Mouse (Mus musculus) neural tube, embryonic 14.5 days (tissue): ENCODE data around the gene Gm14214. TPM values are rescaled to one million over a fixed set of nuclear protein-coding genes. Genes with fewer than 3 reads are reported as not detected.

Experiments
- ATAC-seq: fragments of 200-750 bp; cut with Nextera tagmentation; 2 replicates; pipeline ENCODE4 v1.8.0; 2017; ENCODE audit warnings: low read depth, mild to moderate bottlenecking, moderate TSS enrichment, moderate library complexity
- H3K27ac ChIP-seq: fragments of 300-500 bp; sonication (generic); 2 replicates; pipeline ENCODE4 v1.5.1; 2014; ENCODE audit warnings: low read depth, mild to moderate bottlenecking, control low read depth, low read length, moderate library complexity, mixed read lengths
- H3K27me3 ChIP-seq: fragments of 300-500 bp; sonication (generic); 2 replicates; pipeline ENCODE4 v1.6.1; 2014; ENCODE audit warnings: low read length; ENCODE audit not compliant: control insufficient read depth, insufficient read depth
- H3K36me3 ChIP-seq: fragments of 300-500 bp; sonication (generic); 2 replicates; pipeline ENCODE4 v1.6.1; 2014; ENCODE audit warnings: low read length, mixed read lengths; ENCODE audit not compliant: control insufficient read depth, insufficient read depth
- H3K4me1 ChIP-seq: fragments of 300-500 bp; sonication (generic); 2 replicates; pipeline ENCODE4 v1.6.1; 2014; ENCODE audit warnings: low read length; ENCODE audit not compliant: control insufficient read depth, insufficient read depth
- H3K4me2 ChIP-seq: fragments of 300-500 bp; sonication (generic); 2 replicates; pipeline ENCODE4 v1.6.1; 2014; ENCODE audit warnings: mild to moderate bottlenecking, low read depth, low read length, control low read depth
- H3K4me3 ChIP-seq: fragments of 300-500 bp; sonication (generic); 2 replicates; pipeline ENCODE4 v1.5.1; 2014; ENCODE audit warnings: low read depth, low read length, control low read depth, mixed read lengths
- H3K9ac ChIP-seq: fragments of 300-500 bp; sonication (generic); replicated peaks from 2 replicates; pipeline ENCODE4 v1.6.1; 2014; ENCODE audit warnings: low read depth, mild to moderate bottlenecking, control low read depth, low read length, mixed read lengths
- H3K9me3 ChIP-seq: fragments of 300-500 bp; sonication (generic); 2 replicates; pipeline ENCODE4 v1.6.1; 2016; ENCODE audit warnings: low read length; ENCODE audit not compliant: control insufficient read depth
- WGBS: fragments of 180-500 bp; shearing (Covaris S2); extraction: QIAGEN DNeasy Blood & Tissue Kit; methylation state at CpG from one replicate; pipeline ENCODE4 v1.1.7; 2014; 5-methylcytosine and 5-hydroxymethylcytosine counted together
- polyA plus RNA-seq: library from polyadenylated mRNA; unstranded; fragments of >200 nt; fragmentation: Nextera tagmentation; extraction: Ambion mirVana; gene quantifications from 2 replicates; pipeline ENCODE4 v1.2.1, GENCODE M21; 2014

Gene Gm14214
- polyA plus RNA-seq, 1 experiment from 2014 or later, result not detected

DNA sequence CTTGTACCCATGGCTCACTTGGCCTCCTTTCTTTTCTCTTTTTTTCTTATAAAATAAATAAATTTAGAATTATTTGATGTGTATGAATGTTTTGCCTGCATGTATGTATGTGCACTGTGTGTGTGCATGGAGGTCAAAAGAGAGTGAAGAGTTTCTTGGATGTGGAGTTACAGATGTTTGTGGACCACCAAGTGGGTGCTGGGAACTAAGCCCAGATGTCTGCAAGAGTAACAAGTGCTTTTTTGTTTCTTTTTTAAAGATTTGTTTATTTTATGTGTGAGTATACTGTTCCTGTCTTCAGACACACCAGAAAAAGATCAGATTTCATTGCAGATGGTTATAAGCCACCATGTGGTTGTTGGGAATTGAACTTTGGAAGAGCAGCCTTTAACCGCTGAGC, 33.5 kb upstream of the Gm14214 start:
- Histone ChIP-seq H3K9ac (no peak overlapping the region), H3K4me1 (no peaks in the 10 kb centered on the region), H3K27ac (no peak overlapping the region), H3K4me2 (no peak overlapping the region), H3K27me3 (no peaks in the 10 kb centered on the region), H3K4me3 (no peak overlapping the region), H3K36me3 (no peaks in the 10 kb centered on the region), H3K9me3 (no peaks in the 10 kb centered on the region)
- 91% methylated on average over 1 of the region's 1 CpGs for WGBS
- ATAC-seq, result no peak

- WGBS, result under 1% methylated on average over 57 of the region's 67 CpGs
These were observed 22.1 kb upstream of the Gm14214 start for GRCm38 (mm10) chr2:154791661-154792642.

GRCm38 (mm10) chr2:154790656-154791483, 21.0 kb upstream of the Gm14214 start, which contains the start of the genes Raly and a:
Gene Raly (plus strand): TSS chr2:154791096.
Gene a (plus strand): TSS chr2:154791402.
- Histone ChIP-seq H3K27ac (peak within 1 kb of the TSS; percentile 99), H3K36me3 (no peaks in the 10 kb centered on the region), H3K4me2 (peak within 1 kb of the TSS; percentile 91), H3K9me3 (no peaks in the 10 kb centered on the region), H3K4me3 (peak within 1 kb of the TSS; percentile 94), H3K9ac (peak within 1 kb of the TSS; percentile 92), H3K27me3 (no peaks in the 10 kb centered on the region; the same call in 1 of the 2 replicates), H3K4me1 (peaks cover 24% of the 10 kb centered on the region)
- ATAC-seq, result peak; percentile 96
- WGBS, result under 1% methylated on average over 66 of the region's 89 CpGs

More at GRCm38 (mm10) chr2:154791661-154792642, 22.1 kb upstream of the Gm14214 start:
- peak overlapping the region; percentile 92 for H3K9ac ChIP-seq
- peak overlapping the region; percentile 94 for H3K4me3 ChIP-seq
- H3K4me1 ChIP-seq, result peaks cover 24% of the 10 kb centered on the region
- no peaks in the 10 kb centered on the region for H3K36me3 ChIP-seq
- no peaks in the 10 kb centered on the region; the same call in 1 of the 2 replicates for H3K27me3 ChIP-seq
- H3K4me2 ChIP-seq, result peak overlapping the region; percentile 91
- H3K27ac ChIP-seq, result peak overlapping the region; percentile 99
- H3K9me3 ChIP-seq, result no peaks in the 10 kb centered on the region
- ATAC-seq, result peak; percentile 15

DNA sequence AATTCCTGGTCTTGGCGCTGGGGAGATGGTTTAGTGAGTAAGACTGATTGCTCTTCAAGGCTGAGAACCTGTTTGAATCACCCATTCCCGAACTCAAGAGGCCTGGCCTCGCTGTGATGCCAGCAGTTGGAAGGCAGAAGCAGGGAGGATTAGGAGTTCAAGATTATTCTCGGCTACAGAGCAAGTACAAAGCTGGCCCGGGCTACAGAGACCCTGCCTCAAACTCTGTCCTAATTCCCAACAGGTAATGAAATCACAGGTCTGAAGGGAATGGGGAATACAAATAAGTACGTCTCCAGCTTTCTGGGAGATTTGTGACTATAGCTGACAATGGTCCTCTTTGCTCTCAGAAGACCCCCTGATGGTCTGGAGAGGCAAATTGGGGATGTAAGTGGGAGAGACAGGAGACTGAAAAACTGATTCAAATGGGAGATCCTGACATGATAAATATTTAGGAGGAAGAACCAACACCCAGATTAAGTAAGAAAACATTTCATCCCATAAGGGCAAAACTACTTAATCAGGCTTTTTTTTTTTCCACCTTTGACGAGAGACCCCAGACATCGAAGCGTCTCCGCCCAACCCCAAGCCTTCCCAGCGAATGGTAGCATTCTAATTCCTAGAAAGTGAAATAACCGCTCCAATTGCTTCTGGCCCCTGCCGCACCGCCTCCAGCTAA, 20.3 kb upstream of the Gm14214 start:
- Histone ChIP-seq H3K27me3 (no peaks in the 10 kb centered on the region; the same call in 1 of the 2 replicates), H3K36me3 (no peaks in the 10 kb centered on the region), H3K9me3 (no peaks in the 10 kb centered on the region), H3K9ac (peak overlapping the region; percentile 39), H3K4me1 (peaks cover 24% of the 10 kb centered on the region), H3K4me3 (peak overlapping the region; percentile 94), H3K4me2 (peak overlapping the region; percentile 91), H3K27ac (peak overlapping the region; percentile 99)
- no peak for ATAC-seq
- 3% methylated on average over 14 of the region's 14 CpGs for WGBS

GRCm38 (mm10) chr2:154789381-154789780, 19.6 kb upstream of the Gm14214 start:
- no peak overlapping the region for H3K27ac ChIP-seq

GRCm38 (mm10) chr2:154786776-154787175, 16.9 kb upstream of the Gm14214 start:
- Histone ChIP-seq H3K27ac (no peak overlapping the region), H3K4me2 (no peak overlapping the region), H3K9ac (no peak overlapping the region), H3K27me3 (no peaks in the 10 kb centered on the region; the same call in 1 of the 2 replicates), H3K36me3 (no peaks in the 10 kb centered on the region), H3K9me3 (no peaks in the 10 kb centered on the region), H3K4me3 (no peak overlapping the region), H3K4me1 (0 out of 2 replicates have a peak, but pooled peaks cover 5% of the 10 kb centered on the region)
- 78% methylated on average over 11 of the region's 11 CpGs for WGBS
- no peak for ATAC-seq

More at GRCm38 (mm10) chr2:154789381-154789780, 19.6 kb upstream of the Gm14214 start:
- Histone ChIP-seq H3K27me3 (no peaks in the 10 kb centered on the region; the same call in 1 of the 2 replicates), H3K36me3 (no peaks in the 10 kb centered on the region), H3K9ac (no peak overlapping the region), H3K9me3 (no peaks in the 10 kb centered on the region), H3K4me3 (no peak overlapping the region), H3K4me2 (no peak overlapping the region), H3K4me1 (peaks cover 24% of the 10 kb centered on the region)
- 78% methylated on average over 6 of the region's 6 CpGs for WGBS
- ATAC-seq, result no peak

GRCm38 (mm10) chr2:154786187-154786586, 16.4 kb upstream of the Gm14214 start:
- 45% methylated on average over 3 of the region's 3 CpGs for WGBS

GRCm38 (mm10) chr2:154785284-154785683, 15.5 kb upstream of the Gm14214 start:
- no peak for ATAC-seq
- H3K9ac ChIP-seq, result no peak overlapping the region; the same call in 1 of the 2 replicates
- no peak overlapping the region for H3K27ac ChIP-seq
- 0 out of 2 replicates have a peak, but pooled peaks cover 5% of the 10 kb centered on the region for H3K4me1 ChIP-seq
- H3K9me3 ChIP-seq, result no peaks in the 10 kb centered on the region
- H3K36me3 ChIP-seq, result no peaks in the 10 kb centered on the region
- H3K4me2 ChIP-seq, result no peak overlapping the region
- H3K4me3 ChIP-seq, result no peak overlapping the region
- WGBS, result 59% methylated on average over 3 of the region's 3 CpGs
- H3K27me3 ChIP-seq, result no peaks in the 10 kb centered on the region

More at GRCm38 (mm10) chr2:154786187-154786586, 16.4 kb upstream of the Gm14214 start:
- no peak overlapping the region for H3K4me3 ChIP-seq
- H3K27ac ChIP-seq, result no peak overlapping the region
- no peaks in the 10 kb centered on the region for H3K36me3 ChIP-seq
- no peaks in the 10 kb centered on the region for H3K9me3 ChIP-seq
- no peak overlapping the region for H3K4me2 ChIP-seq
- H3K4me1 ChIP-seq, result 0 out of 2 replicates have a peak, but pooled peaks cover 5% of the 10 kb centered on the region
- no peak for ATAC-seq
- H3K9ac ChIP-seq, result no peak overlapping the region
- H3K27me3 ChIP-seq, result no peaks in the 10 kb centered on the region
